Mouse (Mus musculus) MEL (cell line): ENCODE data around the gene Zfp366. TPM values are rescaled to one million over a fixed set of nuclear protein-coding genes. Genes with fewer than 3 reads are reported as not detected.

Experiments
- DNase-seq: peaks from one replicate; pipeline ENCODE4 v3.0.0; 2011; ENCODE audit warnings: low read depth, low spot score
- H3K27ac ChIP-seq: 2 replicates; pipeline ENCODE4 v1.5.1; 2012; ENCODE audit warnings: low read depth, mild to moderate bottlenecking, control low read depth, low read length, moderate library complexity; ENCODE audit not compliant: control insufficient read depth
- H3K27me3 ChIP-seq, 2 experiments: fragments of 150-350 bp in 1 of 2; sonication (generic) in 1 of 2; 2 replicates each; pipeline ENCODE4 v1.6.1; 2012; ENCODE audit warnings: low read length in 2 of 2, mild to moderate bottlenecking in 2 of 2, improper control_type of control experiment in 1 of 2, moderate library complexity in 1 of 2; ENCODE audit not compliant: insufficient read depth in 2 of 2, control insufficient read depth in 1 of 2
- H3K36me3 ChIP-seq, 2 experiments: 2 replicates each; pipeline ENCODE4 v1.6.1; 2012 to 2014; ENCODE audit warnings: low read length in 2 of 2, improper control_type of control experiment in 1 of 2, inconsistent platforms in 1 of 2, mild to moderate bottlenecking in 1 of 2; ENCODE audit not compliant: insufficient read depth in 2 of 2, control insufficient read depth in 1 of 2
- H3K4me1 ChIP-seq, 2 experiments: fragments of 150-350 bp in 1 of 2; sonication (generic) in 1 of 2; 2 replicates each; pipeline ENCODE4 v1.6.1; 2012; ENCODE audit warnings: low read length in 2 of 2, improper control_type of control experiment in 1 of 2, mild to moderate bottlenecking in 1 of 2; ENCODE audit not compliant: insufficient read depth in 2 of 2, control insufficient read depth in 1 of 2
- H3K4me3 ChIP-seq, 2 experiments: fragments of 150-350 bp in 1 of 2; sonication (generic) in 1 of 2; 2 replicates each; pipeline ENCODE4 v1.5.1; 2012; ENCODE audit warnings: low read depth in 2 of 2, low read length in 2 of 2, mild to moderate bottlenecking in 2 of 2, moderate library complexity in 2 of 2, control low read depth in 1 of 2, improper control_type of control experiment in 1 of 2; ENCODE audit not compliant: control insufficient read depth in 1 of 2, insufficient read depth in 1 of 2
- H3K79me2 ChIP-seq: 2 replicates; pipeline ENCODE4 v1.6.1; 2012; ENCODE audit warnings: mild to moderate bottlenecking, low read length, moderate library complexity; ENCODE audit not compliant: control insufficient read depth, poor library complexity, insufficient read depth
- H3K9ac ChIP-seq: 2 replicates; pipeline ENCODE4 v1.6.1; 2012; ENCODE audit warnings: low read depth, mild to moderate bottlenecking, control low read depth, low read length, moderate library complexity; ENCODE audit not compliant: control insufficient read depth, poor library complexity, severe bottlenecking
- H3K9me3 ChIP-seq: fragments of 150-350 bp; sonication (generic); replicated peaks from 2 replicates; pipeline ENCODE4 v1.6.1; 2012; ENCODE audit warnings: mild to moderate bottlenecking, low read length, improper control_type of control experiment, moderate library complexity; ENCODE audit not compliant: insufficient read depth
- CHD1 ChIP-seq: IDR thresholded peaks from 2 replicates; pipeline ENCODE4 v1.6.1; 2012; ENCODE audit warnings: low read depth, mild to moderate bottlenecking, inconsistent platforms, low read length, improper control_type of control experiment
- CHD2 ChIP-seq: IDR thresholded peaks from 2 replicates; pipeline ENCODE4 v1.6.1; 2011; ENCODE audit warnings: low read length, improper control_type of control experiment
- ELF1 ChIP-seq: IDR thresholded peaks from 2 replicates; pipeline ENCODE4 v1.6.1; 2014; ENCODE audit warnings: low read depth, mild to moderate bottlenecking, inconsistent platforms, low read length, improper control_type of control experiment, moderate library complexity
- EP300 ChIP-seq, 2 experiments: IDR thresholded peaks; 2 replicates each; pipeline ENCODE4 v1.6.1; 2011; ENCODE audit warnings: improper control_type of control experiment in 2 of 2, low read length in 2 of 2, low read depth in 1 of 2, mild to moderate bottlenecking in 1 of 2
- GATA1 ChIP-seq: IDR thresholded peaks from 2 replicates; pipeline ENCODE4 v1.6.1; 2011; ENCODE audit warnings: low read depth, low read length, improper control_type of control experiment
- HCFC1 ChIP-seq: IDR thresholded peaks from 2 replicates; pipeline ENCODE4 v1.6.1; 2012; ENCODE audit warnings: low read depth, mild to moderate bottlenecking, inconsistent platforms, low read length, improper control_type of control experiment, moderate library complexity
- JUND ChIP-seq: IDR thresholded peaks from 2 replicates; pipeline ENCODE4 v1.6.1; 2011; ENCODE audit warnings: low read depth, mild to moderate bottlenecking, improper control_type of control experiment, low read length
- KAT2A ChIP-seq: conservative IDR thresholded peaks from 2 replicates; pipeline ENCODE4 v1.6.1; 2012; ENCODE audit warnings: low read depth, low read length, improper control_type of control experiment, inconsistent platforms
- MAFK ChIP-seq: IDR thresholded peaks from 2 replicates; pipeline ENCODE4 v1.6.1; 2011; ENCODE audit warnings: low read depth, mild to moderate bottlenecking, low read length, improper control_type of control experiment, borderline replicate concordance
- MAZ ChIP-seq: IDR thresholded peaks from 2 replicates; pipeline ENCODE4 v1.6.1; 2012; ENCODE audit warnings: low read depth, mild to moderate bottlenecking, inconsistent platforms, low read length, improper control_type of control experiment
- MEF2A ChIP-seq: IDR thresholded peaks from 2 replicates; pipeline ENCODE4 v1.6.1; 2014; ENCODE audit warnings: low read depth, mild to moderate bottlenecking, inconsistent platforms, low read length, improper control_type of control experiment; ENCODE audit not compliant: poor library complexity, insufficient replicate concordance, severe bottlenecking; ENCODE audit errors: extremely low read depth
- MXI1 ChIP-seq: IDR thresholded peaks from 2 replicates; pipeline ENCODE4 v1.6.1; 2011; ENCODE audit warnings: mild to moderate bottlenecking, low read depth, low read length, improper control_type of control experiment
- MYC ChIP-seq: IDR thresholded peaks from 2 replicates; pipeline ENCODE4 v1.6.1; 2011; ENCODE audit warnings: low read depth, mild to moderate bottlenecking, low read length, improper control_type of control experiment, moderate library complexity
- NELFE ChIP-seq: IDR thresholded peaks from 2 replicates; pipeline ENCODE4 v1.6.1; 2011; ENCODE audit warnings: low read depth, low read length, improper control_type of control experiment
- POLR2A ChIP-seq, 2 experiments: IDR thresholded peaks; 2 replicates each; pipeline ENCODE4 v1.6.1; 2011 to 2012; ENCODE audit warnings: low read length in 2 of 2, mild to moderate bottlenecking in 2 of 2, control low read depth in 1 of 2, improper control_type of control experiment in 1 of 2, low read depth in 1 of 2, moderate library complexity in 1 of 2; ENCODE audit not compliant: control insufficient read depth in 1 of 2, insufficient read depth in 1 of 2, poor library complexity in 1 of 2
- POLR2AphosphoS2 ChIP-seq: IDR thresholded peaks from 2 replicates; pipeline ENCODE4 v1.6.1; 2011; ENCODE audit warnings: low read length, improper control_type of control experiment
- RCOR1 ChIP-seq: IDR thresholded peaks from 2 replicates; pipeline ENCODE4 v1.6.1; 2012; ENCODE audit warnings: low read depth, mild to moderate bottlenecking, inconsistent platforms, low read length, improper control_type of control experiment
- TBP ChIP-seq: IDR thresholded peaks from 2 replicates; pipeline ENCODE4 v1.8.0; 2011; ENCODE audit warnings: low read depth, low read length, improper control_type of control experiment
- USF1 ChIP-seq: IDR thresholded peaks from 2 replicates; pipeline ENCODE4 v1.6.1; 2014; ENCODE audit warnings: low read depth, mild to moderate bottlenecking, inconsistent platforms, low read length, improper control_type of control experiment, moderate library complexity
- USF2 ChIP-seq, 2 experiments: IDR thresholded peaks; 2 replicates each; pipeline ENCODE4 v1.6.1; 2011 to 2012; ENCODE audit warnings: improper control_type of control experiment in 2 of 2, low read length in 2 of 2, borderline replicate concordance in 1 of 2, inconsistent platforms in 1 of 2, low read depth in 1 of 2, mild to moderate bottlenecking in 1 of 2; ENCODE audit not compliant: insufficient read depth in 1 of 2
- ZKSCAN1 ChIP-seq: IDR thresholded peaks from 2 replicates; pipeline ENCODE4 v1.6.1; 2012; ENCODE audit warnings: low read depth, mild to moderate bottlenecking, inconsistent platforms, low read length, improper control_type of control experiment, moderate library complexity
- ZMIZ1 ChIP-seq: IDR thresholded peaks from 2 replicates; pipeline ENCODE4 v1.6.1; 2012; ENCODE audit warnings: low read depth, mild to moderate bottlenecking, inconsistent platforms, low read length, improper control_type of control experiment, moderate library complexity
- ZNF384 ChIP-seq: IDR thresholded peaks from 2 replicates; pipeline ENCODE4 v1.6.1; 2012; ENCODE audit warnings: low read depth, mild to moderate bottlenecking, inconsistent platforms, low read length, improper control_type of control experiment
- polyA plus RNA-seq, 2 experiments: library from polyadenylated mRNA; stranded (reverse) in 1 of 2; unstranded in 1 of 2; fragments of >175 nt in 1 of 2; fragments of >200 nt in 1 of 2; gene quantifications; 2 replicates each; pipeline versions ENCODE4 v1.2.1 to v1.2.4; 2012; ENCODE audit warnings: low replicate concordance in 2 of 2, low read depth in 1 of 2; ENCODE audit not compliant: insufficient read length in 2 of 2, insufficient read depth in 1 of 2, missing spikeins in 1 of 2
- total RNA-seq: library from RNA; depleted of rRNA; stranded (reverse); fragments of 300-350 nt; gene quantifications from 2 replicates; pipeline ENCODE4 v1.2.3, GENCODE M21; 2012

The Zfp366 gene
- total and polyA plus RNA-seq, 3 experiments = not detected

GRCm38 (mm10) chr13:99201647-99202574 lies 17.3 kb downstream of the Zfp366 start:
- no peak overlapping the region for H3K9ac ChIP-seq
- DNase-seq = no peak
- no peaks in the 10 kb centered on the region for H3K4me1 ChIP-seq
- no peaks in the 10 kb centered on the region for H3K9me3 ChIP-seq
- no peaks in the 10 kb centered on the region for H3K27me3 ChIP-seq
- H3K4me3 ChIP-seq = no peak overlapping the region
- no peaks in the 10 kb centered on the region for H3K36me3 ChIP-seq
- no peak for TF ChIP-seq CHD1
- TF ChIP-seq USF2 (IDR thresholded peaks at IDR 0.05; ENCODE audit: borderline replicate concordance in 1 of 2, insufficient read depth in 1 of 2, low read depth in 1 of 2, low read length in 2 of 2) = no peak
- TF ChIP-seq NELFE = no peak
- TF ChIP-seq HCFC1 = no peak
- no peak for TF ChIP-seq POLR2A (IDR thresholded peaks at IDR 0.05; ENCODE audit: control insufficient read depth in 1 of 2, insufficient read depth in 1 of 2, low read depth in 1 of 2, low read length in 2 of 2, poor library complexity in 1 of 2)
- TF ChIP-seq MXI1 = no peak
- TF ChIP-seq ZKSCAN1 = no peak
- TF ChIP-seq MAFK = no peak
- no peak for TF ChIP-seq MEF2A
- no peak for TF ChIP-seq RCOR1
- no peak for TF ChIP-seq CHD2
- TF ChIP-seq EP300 (IDR thresholded peaks at IDR 0.05; ENCODE audit: low read depth in 1 of 2, low read length in 2 of 2) = no peak
- no peak for TF ChIP-seq ZMIZ1
- TF ChIP-seq TBP = no peak
- no peak for TF ChIP-seq MYC
- no peak for TF ChIP-seq ELF1
- TF ChIP-seq, all 39 proteins: peak for 0
- no peak overlapping the region for H3K27ac ChIP-seq
- no peaks in the 10 kb centered on the region for H3K79me2 ChIP-seq

- no peaks in the 10 kb centered on the region for H3K36me3 ChIP-seq
- TF ChIP-seq USF1 (no peak), ZNF384 (no peak), CHD2 (no peak), MAFK (no peak), MXI1 (no peak), POLR2AphosphoS2 (no peak), MAZ (no peak), MYC (no peak), GATA1 (no peak), JUND (no peak), MEF2A (no peak), TBP (no peak), KAT2A (no peak), NELFE (no peak), ZKSCAN1 (no peak), ELF1 (no peak), POLR2A (IDR thresholded peaks at IDR 0.05; ENCODE audit: control insufficient read depth in 1 of 2, insufficient read depth in 1 of 2, low read depth in 1 of 2, low read length in 2 of 2, poor library complexity in 1 of 2) (no peak)
- H3K9ac ChIP-seq = no peak overlapping the region
- no peaks in the 10 kb centered on the region for H3K27me3 ChIP-seq
- H3K27ac ChIP-seq = no peak overlapping the region
- H3K4me3 ChIP-seq = no peak overlapping the region
- H3K79me2 ChIP-seq = no peaks in the 10 kb centered on the region
- H3K9me3 ChIP-seq = no peaks in the 10 kb centered on the region
- no peaks in the 10 kb centered on the region for H3K4me1 ChIP-seq
- no peak for DNase-seq
These were observed 22.6 kb downstream of the Zfp366 start for GRCm38 (mm10) chr13:99207214-99207613.
